Mouse (Mus musculus): Measurements from ENCODE around the gene Has3. TPM values are rescaled to one million over a fixed set of nuclear protein-coding genes. Genes with fewer than 3 reads are reported as not detected.
A peak's percentile ranks its signal among the peaks of the same experiment; 100 is the strongest.

Gene Has3
- 0.25 TPM in 1 of 2 replicates, not detected in the other for polyA plus RNA-seq (2016; fragmentation: Nextera tagmentation; extraction: Ambion mirVana)

DNA sequence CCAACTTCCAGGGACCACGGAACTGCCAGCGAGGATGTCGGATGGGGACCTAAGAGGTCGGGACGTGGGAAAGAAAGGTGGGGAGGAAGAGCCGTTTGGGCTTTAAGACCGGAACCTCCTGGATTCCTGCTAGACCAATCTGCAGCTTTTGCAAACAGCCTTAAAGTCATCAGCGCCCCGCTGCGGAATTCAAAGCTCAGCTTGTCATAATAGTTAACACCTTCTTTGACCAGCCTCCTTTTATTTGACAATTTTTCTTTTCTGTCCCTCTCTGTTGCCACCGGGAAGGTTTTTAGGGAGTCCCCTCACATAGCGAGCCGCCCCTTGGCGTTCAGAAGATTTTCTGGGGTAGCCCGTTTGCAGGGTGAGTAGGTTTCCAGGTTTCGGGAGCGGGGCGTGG, at the start of gene Has3:
Gene Has3, plus strand, starts transcription at position 192 of the 400 bp plus-strand sequence.
- H3K36me3 ChIP-seq = peaks cover 9% of the 10 kb centered on the region
- H3K4me3 ChIP-seq = peak within 1 kb of the TSS; percentile 73
- H3K27ac ChIP-seq = peak within 1 kb of the TSS; percentile 67
- WGBS = 2% methylated on average over 18 of the region's 18 CpGs
- peaks cover 83% of the 10 kb centered on the region for H3K27me3 ChIP-seq (ENCODE audit: insufficient read depth, poor library complexity, severe bottlenecking)
- DNase-seq (ENCODE audit: low spot score) = no peak
- no peaks in the 10 kb centered on the region for H3K9me3 ChIP-seq
- peaks cover 34% of the 10 kb centered on the region for H3K4me1 ChIP-seq

DNA sequence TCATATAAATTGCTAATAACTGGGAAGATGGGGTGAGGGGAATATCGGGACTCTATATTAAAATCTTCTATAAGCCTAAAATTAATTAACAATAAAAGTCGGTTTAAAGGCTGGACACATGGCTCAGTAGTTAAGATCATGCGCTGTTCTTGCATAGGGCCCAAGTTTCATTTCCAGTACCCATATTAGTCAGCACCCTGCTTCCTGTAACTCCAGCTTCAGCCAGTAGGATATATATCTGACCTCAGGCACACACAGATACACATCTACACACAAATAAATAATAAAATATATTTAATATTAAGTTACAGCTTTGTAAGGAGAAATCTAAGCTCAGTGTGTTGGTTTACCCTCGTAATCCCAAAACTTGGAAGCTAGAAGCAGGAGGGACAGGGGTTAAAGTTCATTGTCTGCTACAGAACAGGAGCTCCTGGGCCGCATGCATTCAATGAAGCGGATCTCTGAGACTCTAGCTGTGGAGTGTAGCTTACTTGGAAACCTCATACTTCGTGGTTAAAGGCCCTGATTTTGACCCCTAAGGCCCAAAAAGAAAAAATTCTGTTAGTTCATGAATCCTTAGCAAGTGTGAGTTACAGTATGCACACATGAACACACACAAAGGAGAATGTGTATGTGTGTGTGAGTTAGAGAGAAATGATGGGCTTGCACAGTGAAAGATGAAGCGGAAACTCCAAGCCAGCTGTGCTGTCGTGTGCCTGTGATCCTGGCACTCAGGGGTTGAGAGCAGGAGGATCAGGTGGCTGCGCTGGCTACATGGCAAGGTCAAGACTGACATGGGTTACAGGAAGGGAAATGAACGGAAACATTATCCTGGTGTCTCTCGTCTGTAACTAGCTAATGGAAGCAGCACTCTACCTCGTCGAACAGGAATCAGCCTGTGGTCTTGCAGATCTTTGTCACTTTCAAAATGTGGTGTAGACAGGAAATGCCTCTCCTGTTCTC, 49.2 kb upstream of the Has3 start:
- no peak for DNase-seq (ENCODE audit: low spot score)
- no peaks in the 10 kb centered on the region for H3K27me3 ChIP-seq (ENCODE audit: insufficient read depth, poor library complexity, severe bottlenecking)
- H3K4me3 ChIP-seq = no peak overlapping the region
- peaks cover 9% of the 10 kb centered on the region; the same call in 1 of the 2 replicates for H3K36me3 ChIP-seq
- WGBS = 73% methylated on average over 14 of the region's 14 CpGs
- H3K4me1 ChIP-seq = peaks cover 18% of the 10 kb centered on the region; the same call in 1 of the 2 replicates
- H3K9me3 ChIP-seq = no peaks in the 10 kb centered on the region
- H3K27ac ChIP-seq = 0 out of 2 replicates have a peak overlapping the region, but pooled peaks have one; percentile 13

DNA sequence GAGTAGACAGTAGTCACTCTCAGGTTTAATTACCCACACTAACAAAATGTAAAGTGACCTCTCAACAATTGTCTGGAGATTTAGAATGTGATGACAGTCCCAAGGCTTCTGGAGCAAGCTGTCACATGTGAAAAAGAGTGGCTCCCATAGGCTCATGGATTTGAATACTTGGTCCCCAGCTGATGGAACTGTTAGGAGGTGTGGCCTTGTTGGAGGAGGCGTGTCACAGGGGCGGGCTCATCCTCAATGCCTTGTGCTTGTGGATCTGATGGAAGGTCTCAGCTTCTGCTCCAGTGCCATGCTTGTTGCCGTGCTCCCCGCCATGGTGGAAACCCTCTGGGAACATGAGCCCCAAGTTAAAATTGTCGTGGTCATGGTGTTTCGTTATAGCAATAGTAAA, 41.1 kb upstream of the Has3 start:
- Histone ChIP-seq H3K27ac (no peak overlapping the region), H3K4me3 (no peak overlapping the region), H3K4me1 (no peaks in the 10 kb centered on the region), H3K36me3 (no peaks in the 10 kb centered on the region; the same call in 1 of the 2 replicates), H3K27me3 (ENCODE audit: insufficient read depth, poor library complexity, severe bottlenecking) (no peaks in the 10 kb centered on the region), H3K9me3 (no peaks in the 10 kb centered on the region)
- 81% methylated on average over 6 of the region's 6 CpGs for WGBS
- DNase-seq (ENCODE audit: low spot score) = no peak

- WGBS = 86% methylated on average over 5 of the region's 5 CpGs
- no peak for DNase-seq (ENCODE audit: low spot score)
Observed at GRCm38 (mm10) chr8:106829526-106830045, 40.5 kb upstream of the Has3 start.

DNA sequence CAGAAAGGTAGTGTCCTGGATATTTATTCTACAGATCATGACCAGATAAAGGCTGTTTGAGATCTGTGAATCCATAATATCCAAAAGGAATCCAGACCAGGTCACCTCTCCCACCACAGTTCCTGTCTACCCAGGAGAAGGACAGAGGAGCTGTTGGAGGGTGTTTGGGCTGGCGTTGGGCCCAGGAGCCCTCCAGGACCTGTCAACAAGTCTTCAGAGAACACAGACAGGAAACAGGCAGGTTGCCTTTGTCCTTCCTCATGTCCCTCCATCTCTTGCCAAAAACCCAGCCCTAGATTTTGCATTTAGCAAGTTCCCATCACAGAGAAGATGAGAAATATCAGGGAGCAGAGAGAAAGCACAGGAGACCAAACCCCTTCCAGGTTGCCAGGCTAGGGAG, 35.1 kb upstream of the Has3 start:
- peak overlapping the region; percentile 63; the same call in 1 of the 2 replicates for H3K27ac ChIP-seq

More at GRCm38 (mm10) chr8:106829526-106830045, 40.5 kb upstream of the Has3 start:
- H3K9me3 ChIP-seq = no peaks in the 10 kb centered on the region
- H3K4me3 ChIP-seq = no peak overlapping the region
- H3K36me3 ChIP-seq = no peaks in the 10 kb centered on the region; the same call in 1 of the 2 replicates
- H3K27me3 ChIP-seq (ENCODE audit: insufficient read depth, poor library complexity, severe bottlenecking) = no peaks in the 10 kb centered on the region
- H3K27ac ChIP-seq = no peak overlapping the region
- H3K4me1 ChIP-seq = no peaks in the 10 kb centered on the region; the same call in 1 of the 2 replicates

DNA sequence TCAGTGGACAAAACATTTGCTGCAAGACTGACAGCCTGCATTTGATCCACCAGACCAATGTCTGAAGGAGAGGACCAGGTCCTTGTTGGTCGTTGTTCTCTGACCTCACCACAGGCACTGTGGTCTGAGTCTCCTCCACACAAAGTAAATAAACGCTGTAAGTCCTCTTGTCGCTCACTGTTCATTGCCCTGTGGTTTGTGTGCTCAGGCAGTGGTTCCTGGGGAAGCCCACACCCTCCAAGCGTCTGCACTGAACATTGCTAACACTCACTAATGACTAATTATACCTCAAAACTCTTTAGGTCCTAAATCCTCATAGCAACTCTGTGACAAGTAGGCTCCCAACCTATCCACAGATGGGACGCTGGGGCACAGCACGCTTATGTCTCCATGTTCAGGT, 33.5 kb upstream of the Has3 start:
- Histone ChIP-seq H3K4me3 (no peak overlapping the region), H3K4me1 (peaks cover 28% of the 10 kb centered on the region), H3K27me3 (ENCODE audit: insufficient read depth, poor library complexity, severe bottlenecking) (no peaks in the 10 kb centered on the region), H3K36me3 (no peaks in the 10 kb centered on the region), H3K27ac (no peak overlapping the region; the same call in 1 of the 2 replicates), H3K9me3 (no peaks in the 10 kb centered on the region)
- WGBS = 75% methylated on average over 6 of the region's 6 CpGs
- no peak for DNase-seq (ENCODE audit: low spot score)

More for the DNA sequence above, 35.1 kb upstream of the Has3 start:
- Histone ChIP-seq H3K4me1 (peaks cover 23% of the 10 kb centered on the region), H3K9me3 (no peaks in the 10 kb centered on the region), H3K27me3 (ENCODE audit: insufficient read depth, poor library complexity, severe bottlenecking) (no peaks in the 10 kb centered on the region), H3K4me3 (no peak overlapping the region), H3K36me3 (no peaks in the 10 kb centered on the region)
- 17% methylated on average over 1 of the region's 1 CpGs for WGBS
- DNase-seq (ENCODE audit: low spot score) = no peak

- Histone ChIP-seq H3K27me3 (ENCODE audit: insufficient read depth, poor library complexity, severe bottlenecking) (no peaks in the 10 kb centered on the region), H3K27ac (peak overlapping the region; percentile 88), H3K9me3 (no peaks in the 10 kb centered on the region), H3K4me3 (peak overlapping the region; percentile 22), H3K4me1 (peaks cover 28% of the 10 kb centered on the region), H3K36me3 (peaks cover 4% of the 10 kb centered on the region; the same call in 1 of the 2 replicates)
- WGBS = 69% methylated on average over 6 of the region's 6 CpGs
- DNase-seq (ENCODE audit: low spot score) = no peak
Observed at GRCm38 (mm10) chr8:106838803-106839202, 31.2 kb upstream of the Has3 start.

GRCm38 (mm10) chr8:106839209-106840001, 30.6 kb upstream of the Has3 start:
- peaks cover 4% of the 10 kb centered on the region; the same call in 1 of the 2 replicates for H3K36me3 ChIP-seq
- no peaks in the 10 kb centered on the region for H3K27me3 ChIP-seq (ENCODE audit: insufficient read depth, poor library complexity, severe bottlenecking)
- no peaks in the 10 kb centered on the region for H3K9me3 ChIP-seq
- peak overlapping the region; percentile 22 for H3K4me3 ChIP-seq
- no peak for DNase-seq (ENCODE audit: low spot score)
- WGBS = 33% methylated on average over 11 of the region's 11 CpGs
- H3K27ac ChIP-seq = peak overlapping the region; percentile 88
- peaks cover 28% of the 10 kb centered on the region for H3K4me1 ChIP-seq

DNA sequence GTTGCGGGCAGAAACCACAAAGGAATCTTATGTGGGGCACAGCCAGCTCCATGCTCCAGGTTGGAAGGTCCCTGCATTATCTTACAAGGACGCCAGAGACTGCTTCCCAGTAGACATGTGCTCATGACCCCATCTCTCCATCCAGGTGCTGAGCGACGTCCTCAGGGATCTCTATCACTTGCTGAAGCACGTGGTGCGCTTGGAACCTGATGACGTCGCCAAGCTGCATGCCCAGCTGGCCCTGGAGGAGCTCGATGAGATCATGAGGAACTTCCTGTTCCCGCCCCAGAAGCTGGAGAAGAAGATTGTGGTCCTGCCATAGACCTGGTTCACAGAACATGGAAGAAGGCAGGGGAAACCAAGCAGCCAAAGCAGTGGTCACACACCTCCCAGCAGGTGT, 20.0 kb upstream of the Has3 start:
- peaks cover 8% of the 10 kb centered on the region; the same call in 1 of the 2 replicates for H3K36me3 ChIP-seq
- no peaks in the 10 kb centered on the region for H3K27me3 ChIP-seq (ENCODE audit: insufficient read depth, poor library complexity, severe bottlenecking)
- WGBS = 81% methylated on average over 10 of the region's 10 CpGs
- no peak overlapping the region for H3K27ac ChIP-seq
- DNase-seq (ENCODE audit: low spot score) = no peak
- peaks cover 6% of the 10 kb centered on the region for H3K4me1 ChIP-seq
- no peak overlapping the region for H3K4me3 ChIP-seq
- H3K9me3 ChIP-seq = no peaks in the 10 kb centered on the region

- 29% methylated on average over 8 of the region's 8 CpGs for WGBS
Observed at GRCm38 (mm10) chr8:106854534-106855241, 15.4 kb upstream of the Has3 start.

GRCm38 (mm10) chr8:106855242-106855562, 14.8 kb upstream of the Has3 start:
- Histone ChIP-seq H3K9me3 (no peaks in the 10 kb centered on the region), H3K27ac (0 out of 2 replicates have a peak overlapping the region, but pooled peaks have one; percentile 11), H3K27me3 (ENCODE audit: insufficient read depth, poor library complexity, severe bottlenecking) (no peaks in the 10 kb centered on the region), H3K4me1 (peaks cover 10% of the 10 kb centered on the region), H3K4me3 (no peak overlapping the region), H3K36me3 (peaks cover 8% of the 10 kb centered on the region; the same call in 1 of the 2 replicates)
- WGBS = 82% methylated on average over 3 of the region's 3 CpGs
- DNase-seq (ENCODE audit: low spot score) = no peak

More at GRCm38 (mm10) chr8:106854534-106855241, 15.4 kb upstream of the Has3 start:
- Histone ChIP-seq H3K4me3 (no peak overlapping the region), H3K4me1 (peaks cover 10% of the 10 kb centered on the region), H3K27ac (0 out of 2 replicates have a peak overlapping the region, but pooled peaks have one; percentile 11), H3K27me3 (ENCODE audit: insufficient read depth, poor library complexity, severe bottlenecking) (no peaks in the 10 kb centered on the region), H3K36me3 (peaks cover 8% of the 10 kb centered on the region; the same call in 1 of the 2 replicates), H3K9me3 (no peaks in the 10 kb centered on the region)
- no peak for DNase-seq (ENCODE audit: low spot score)

DNA sequence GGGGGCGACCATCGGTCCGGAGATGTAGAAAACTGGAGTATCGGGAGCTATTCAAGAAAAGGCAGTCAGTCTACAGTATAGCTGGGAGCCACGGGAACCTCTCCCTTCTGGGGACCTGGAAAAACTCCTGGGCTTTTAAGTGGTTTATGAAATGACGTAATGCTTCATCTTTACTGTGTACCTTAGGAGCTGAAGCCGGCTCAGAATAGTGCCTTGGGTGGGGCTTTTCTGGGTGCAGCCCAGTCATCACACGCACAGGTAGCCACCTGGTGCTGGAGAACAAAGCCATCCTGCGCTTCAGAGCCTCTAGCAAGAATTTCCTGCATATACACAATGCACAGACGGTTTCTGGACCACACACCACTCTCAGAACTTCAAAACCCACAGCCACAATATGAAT, 7.2 kb upstream of the Has3 start:
- no peak for DNase-seq (ENCODE audit: low spot score)
- Histone ChIP-seq H3K4me1 (no peaks in the 10 kb centered on the region), H3K4me3 (no peak overlapping the region), H3K36me3 (no peaks in the 10 kb centered on the region), H3K27me3 (ENCODE audit: insufficient read depth, poor library complexity, severe bottlenecking) (peaks cover 16% of the 10 kb centered on the region; the same call in 1 of the 2 replicates), H3K27ac (no peak overlapping the region), H3K9me3 (no peaks in the 10 kb centered on the region)
- 88% methylated on average over 10 of the region's 10 CpGs for WGBS

Data from heart, embryonic 10.5 days (tissue).